Mouse (Mus musculus) testis, postnatal 14 days (tissue): ENCODE data around the gene Bcl2l13.
"Not testable (repeated sequence)": the region's sequence is repeated elsewhere in the genome, so short reads cannot be mapped to it uniquely, and the experiment has no call there.

Source experiments
- DNase-seq: peaks from one replicate; pipeline ENCODE4 v3.0.0; 2021; ENCODE audit warnings: low spot score

The Bcl2l13 gene

GRCm38 (mm10) chr6:120835474-120836374, at the start of gene Bcl2l13:
Bcl2l13 (plus strand) TSS chr6:120836212.
- DNase-seq = peak; percentile 95

- DNase-seq = no peak
Measured at GRCm38 (mm10) chr6:120788068-120788607, 47.9 kb upstream of the Bcl2l13 start.

- DNase-seq = no peak
Measured at GRCm38 (mm10) chr6:120788904-120789303, 47.1 kb upstream of the Bcl2l13 start.

GRCm38 (mm10) chr6:120790153-120790552, 45.9 kb upstream of the Bcl2l13 start:
- DNase-seq = no peak

- DNase-seq = no peak
Measured at GRCm38 (mm10) chr6:120790717-120791116, 45.3 kb upstream of the Bcl2l13 start.

GRCm38 (mm10) chr6:120792947-120793346, 43.1 kb upstream of the Bcl2l13 start:
- DNase-seq = no peak

- no peak for DNase-seq
Measured at GRCm38 (mm10) chr6:120795422-120796086, 40.5 kb upstream of the Bcl2l13 start.

GRCm38 (mm10) chr6:120796111-120796510, 39.9 kb upstream of the Bcl2l13 start:
- no peak for DNase-seq

GRCm38 (mm10) chr6:120798019-120798418, 38.0 kb upstream of the Bcl2l13 start:
- no peak for DNase-seq

GRCm38 (mm10) chr6:120798905-120799304, 37.1 kb upstream of the Bcl2l13 start:
- DNase-seq = no peak

GRCm38 (mm10) chr6:120799581-120800041, 36.4 kb upstream of the Bcl2l13 start:
- DNase-seq = no peak

- DNase-seq = no peak
Measured at GRCm38 (mm10) chr6:120806999-120807737, 28.8 kb upstream of the Bcl2l13 start.

- DNase-seq = no peak
Measured at GRCm38 (mm10) chr6:120807738-120808081, 28.3 kb upstream of the Bcl2l13 start.

- not testable (repeated sequence) for DNase-seq
Measured at GRCm38 (mm10) chr6:120811999-120812398, 24.0 kb upstream of the Bcl2l13 start.

GRCm38 (mm10) chr6:120819294-120819693, 16.7 kb upstream of the Bcl2l13 start:
- DNase-seq = no peak

GRCm38 (mm10) chr6:120820144-120820543, 15.9 kb upstream of the Bcl2l13 start:
- no peak for DNase-seq

- DNase-seq = no peak
Measured at GRCm38 (mm10) chr6:120820941-120821340, 15.1 kb upstream of the Bcl2l13 start.

- no peak for DNase-seq
Measured at GRCm38 (mm10) chr6:120821715-120822114, 14.3 kb upstream of the Bcl2l13 start.

- DNase-seq = peak; percentile 94
Measured at GRCm38 (mm10) chr6:120822307-120822928, 13.6 kb upstream of the Bcl2l13 start, which contains the start of gene Atp6v1e1. Atp6v1e1 (minus strand) TSS chr6:120822793.

- DNase-seq = peak; percentile 35
Measured at GRCm38 (mm10) chr6:120822937-120823614, 12.9 kb upstream of the Bcl2l13 start.

- no peak for DNase-seq
Measured at GRCm38 (mm10) chr6:120830056-120830455, 6.0 kb upstream of the Bcl2l13 start.
